Mouse (Mus musculus) liver, postnatal 0 days (tissue): Measurements from ENCODE around the gene Pgap1. TPM values are rescaled to one million over a fixed set of nuclear protein-coding genes. Genes with fewer than 3 reads are reported as not detected.

Experiments
- ATAC-seq: fragments of 200-750 bp; cut with Nextera tagmentation; 2 replicates; pipeline ENCODE4 v1.8.0; 2017; ENCODE audit warnings: mild to moderate bottlenecking, moderate library complexity
- DNase-seq: peaks from one replicate; pipeline ENCODE4 v3.0.0-alpha.2; 2016
- H3K27ac ChIP-seq: fragments of 300-500 bp; sonication (generic); 2 replicates; pipeline ENCODE4 v1.5.1; 2014; ENCODE audit warnings: antibody characterized with exemption, moderate library complexity, mild to moderate bottlenecking, low read depth
- H3K27me3 ChIP-seq: fragments of 300-500 bp; sonication (generic); 2 replicates; pipeline ENCODE4 v1.6.1; 2014; ENCODE audit warnings: low read length, control low read depth, mixed read lengths; ENCODE audit not compliant: insufficient read depth
- H3K36me3 ChIP-seq: fragments of 300-500 bp; sonication (generic); replicated peaks from 2 replicates; pipeline ENCODE4 v1.6.1; 2014; ENCODE audit warnings: mild to moderate bottlenecking, control low read depth, low read length, moderate library complexity, mixed read lengths; ENCODE audit not compliant: insufficient read depth
- H3K4me1 ChIP-seq: fragments of 300-500 bp; sonication (generic); 2 replicates; pipeline ENCODE4 v1.6.1; 2014; ENCODE audit warnings: antibody characterized with exemption, mild to moderate bottlenecking, control low read depth; ENCODE audit not compliant: insufficient read depth
- H3K4me2 ChIP-seq: fragments of 300-500 bp; sonication (generic); 2 replicates; pipeline ENCODE4 v1.6.1; 2014; ENCODE audit warnings: low read depth, mild to moderate bottlenecking, low read length, moderate library complexity, mixed read lengths
- H3K4me3 ChIP-seq: fragments of 300-500 bp; sonication (generic); 2 replicates; pipeline ENCODE4 v1.5.1; 2014; ENCODE audit warnings: low read depth, low read length
- H3K9ac ChIP-seq: fragments of 300-500 bp; sonication (generic); replicated peaks from 2 replicates; pipeline ENCODE4 v1.6.1; 2014; ENCODE audit warnings: mild to moderate bottlenecking, moderate library complexity
- H3K9me3 ChIP-seq: fragments of 300-500 bp; sonication (generic); 2 replicates; pipeline ENCODE4 v1.6.1; 2016; ENCODE audit warnings: mild to moderate bottlenecking, control low read depth, low read length, mixed read lengths
- CTCF ChIP-seq: sonication (generic); IDR thresholded peaks from 2 replicates; pipeline ENCODE4 v1.5.1; 2016; ENCODE audit warnings: antibody characterized with exemption, low read depth
- EP300 ChIP-seq: IDR thresholded peaks from 2 replicates; pipeline ENCODE4 v1.6.1; 2016; ENCODE audit warnings: antibody characterized with exemption, low read depth, mild to moderate bottlenecking
- WGBS: fragments of 180-500 bp; shearing (Covaris S2); extraction: QIAGEN DNeasy Blood & Tissue Kit; methylation state at CpG from one replicate; pipeline ENCODE4 v1.1.7; 2014; ENCODE audit not compliant: insufficient replicate concordance; 5-methylcytosine and 5-hydroxymethylcytosine counted together
- polyA plus RNA-seq: library from polyadenylated mRNA; unstranded; fragments of >200 nt; fragmentation: Nextera tagmentation; extraction: Ambion mirVana; gene quantifications from 2 replicates; pipeline ENCODE4 v1.2.1, GENCODE M21; 2015

Pgap1 gene
- polyA plus RNA-seq, 1 experiment from 2014 or later = 1.9 TPM

DNA sequence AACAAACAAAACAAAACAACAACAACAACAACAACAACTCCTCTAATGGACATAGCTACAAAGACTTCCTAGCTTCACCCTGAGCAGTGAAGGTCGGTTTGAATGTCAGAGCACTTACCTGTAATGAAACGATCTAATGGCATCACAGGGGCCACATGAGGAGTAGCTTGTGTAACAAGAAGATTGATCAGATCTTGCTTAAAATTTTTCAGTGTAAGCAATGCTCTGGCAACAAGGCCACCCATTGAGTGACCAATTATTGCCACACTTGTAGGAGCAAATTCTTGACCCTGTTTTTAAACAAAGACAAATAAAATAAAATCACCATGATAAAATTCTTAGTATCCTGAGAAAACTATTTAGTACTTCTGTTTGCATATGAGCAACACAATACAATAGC is 14.6 kb downstream of the Pgap1 start:
- 71% methylated on average over 2 of the region's 2 CpGs for WGBS
- H3K4me2 ChIP-seq = no peak overlapping the region
- no peaks in the 10 kb centered on the region for H3K4me1 ChIP-seq
- peak; percentile 72 for ATAC-seq
- TF ChIP-seq EP300 = no peak
- no peak for TF ChIP-seq CTCF
- DNase-seq = no peak
- no peak overlapping the region for H3K27ac ChIP-seq
- H3K4me3 ChIP-seq = no peak overlapping the region
- H3K9me3 ChIP-seq = 0 out of 2 replicates have a peak, but pooled peaks cover 3% of the 10 kb centered on the region
- no peaks in the 10 kb centered on the region for H3K27me3 ChIP-seq
- no peak overlapping the region for H3K9ac ChIP-seq
- peaks cover 17% of the 10 kb centered on the region for H3K36me3 ChIP-seq

- ATAC-seq (no peak), DNase-seq (no peak)
- TF ChIP-seq CTCF (no peak), EP300 (no peak)
- 60% methylated on average over 6 of the region's 6 CpGs for WGBS
- Histone ChIP-seq H3K9me3 (no peaks in the 10 kb centered on the region), H3K4me1 (no peaks in the 10 kb centered on the region), H3K9ac (no peak overlapping the region), H3K27ac (no peak overlapping the region), H3K4me2 (no peak overlapping the region), H3K36me3 (peaks cover 10% of the 10 kb centered on the region), H3K4me3 (no peak overlapping the region), H3K27me3 (no peaks in the 10 kb centered on the region)
Measured at GRCm38 (mm10) chr1:54531170-54531569, 26.3 kb downstream of the Pgap1 start.

GRCm38 (mm10) chr1:54523717-54524116 is 33.8 kb downstream of the Pgap1 start:
- Histone ChIP-seq H3K27ac (no peak overlapping the region), H3K4me1 (no peaks in the 10 kb centered on the region), H3K36me3 (peaks cover 10% of the 10 kb centered on the region; the same call in 1 of the 2 replicates), H3K4me3 (no peak overlapping the region), H3K4me2 (no peak overlapping the region), H3K27me3 (no peaks in the 10 kb centered on the region), H3K9ac (no peak overlapping the region), H3K9me3 (no peaks in the 10 kb centered on the region)
- TF ChIP-seq EP300 (no peak), CTCF (no peak)
- ATAC-seq (peak; percentile 54; the same call in 1 of the 2 replicates), DNase-seq (no peak)
- 37% methylated on average over 2 of the region's 2 CpGs for WGBS

GRCm38 (mm10) chr1:54520062-54520577 is 37.4 kb downstream of the Pgap1 start:
- Histone ChIP-seq H3K4me3 (no peak overlapping the region), H3K9me3 (no peaks in the 10 kb centered on the region), H3K27ac (no peak overlapping the region), H3K4me2 (no peak overlapping the region), H3K9ac (no peak overlapping the region), H3K4me1 (no peaks in the 10 kb centered on the region), H3K27me3 (no peaks in the 10 kb centered on the region), H3K36me3 (no peaks in the 10 kb centered on the region)
- TF ChIP-seq EP300 = no peak
- 86% methylated on average over 5 of the region's 5 CpGs for WGBS
- DNase-seq = no peak
- no peak for ATAC-seq

DNA sequence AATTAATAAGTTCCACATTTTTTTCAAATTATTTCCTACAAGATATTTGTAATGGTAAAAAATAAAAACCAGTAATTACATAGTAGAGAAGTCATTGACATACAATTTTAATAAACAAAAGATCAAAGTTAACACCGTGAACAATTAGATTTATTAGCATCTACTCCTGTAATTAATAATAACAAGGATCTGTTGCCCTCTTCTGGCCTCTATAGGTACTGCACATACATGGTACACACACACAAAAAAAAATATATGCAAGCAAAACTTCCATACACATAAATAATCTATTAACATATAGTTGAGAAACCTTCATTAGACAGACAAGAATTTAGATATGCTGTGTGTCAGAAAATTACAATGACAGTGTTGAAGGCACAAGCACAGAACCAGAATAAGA is 43.6 kb downstream of the Pgap1 start:
- TF ChIP-seq CTCF = peak; percentile 49
- TF ChIP-seq EP300 = no peak
- Histone ChIP-seq H3K9ac (no peak overlapping the region), H3K27me3 (no peaks in the 10 kb centered on the region), H3K4me3 (no peak overlapping the region), H3K36me3 (no peaks in the 10 kb centered on the region), H3K9me3 (no peaks in the 10 kb centered on the region), H3K4me2 (no peak overlapping the region), H3K4me1 (no peaks in the 10 kb centered on the region), H3K27ac (no peak overlapping the region)
- ATAC-seq = no peak
- DNase-seq = no peak
- 81% methylated on average over 1 of the region's 1 CpGs for WGBS

GRCm38 (mm10) chr1:54498496-54498895 is 59.0 kb downstream of the Pgap1 start:
- DNase-seq (no peak), ATAC-seq (no peak)
- no peak for TF ChIP-seq CTCF
- TF ChIP-seq EP300 = no peak
- Histone ChIP-seq H3K4me3 (no peak overlapping the region), H3K27ac (no peak overlapping the region), H3K4me1 (no peaks in the 10 kb centered on the region), H3K27me3 (no peaks in the 10 kb centered on the region), H3K36me3 (no peaks in the 10 kb centered on the region; the same call in 1 of the 2 replicates), H3K9me3 (peaks cover 2% of the 10 kb centered on the region; the same call in 1 of the 2 replicates), H3K4me2 (no peak overlapping the region), H3K9ac (no peak overlapping the region)
- WGBS = 85% methylated on average over 2 of the region's 2 CpGs

GRCm38 (mm10) chr1:54496254-54496653 is 61.2 kb downstream of the Pgap1 start:
- no peak for ATAC-seq
- WGBS = 76% methylated on average over 1 of the region's 1 CpGs

More at GRCm38 (mm10) chr1:54496254-54496653, 61.2 kb downstream of the Pgap1 start:
- Histone ChIP-seq H3K36me3 (peaks cover 12% of the 10 kb centered on the region), H3K4me1 (no peaks in the 10 kb centered on the region), H3K9ac (no peak overlapping the region), H3K27ac (no peak overlapping the region), H3K4me2 (no peak overlapping the region), H3K4me3 (no peak overlapping the region), H3K27me3 (no peaks in the 10 kb centered on the region), H3K9me3 (peaks cover 2% of the 10 kb centered on the region; the same call in 1 of the 2 replicates)
- TF ChIP-seq CTCF (no peak), EP300 (no peak)
- no peak for DNase-seq
